Mouse (Mus musculus) CD4-positive, CD25-positive, alpha-beta regulatory T cell, adult 4 months (primary cell): ENCODE measurements around the gene Dact1. TPM values are rescaled to one million over a fixed set of nuclear protein-coding genes. Genes with fewer than 3 reads are reported as not detected.

Experiments
- ATAC-seq: one replicate; pipeline ENCODE4 v1.8.0; 2017
- polyA plus RNA-seq, 2 experiments: library from polyadenylated mRNA; unstranded; fragments of 100-300 nt; shearing (Covaris generic); gene quantifications; one replicate each; pipeline ENCODE4 v1.2.1; 2017

Dact1 gene
- not detected for polyA plus RNA-seq

- ATAC-seq, result no peak
These were observed at the start of gene Dact1 for GRCm38 (mm10) chr12:71309581-71310067. Gene Dact1 (plus strand): TSS chr12:71309884.

GRCm38 (mm10) chr12:71264211-71264610 lies 45.5 kb upstream of the Dact1 start:
- no peak for ATAC-seq

- ATAC-seq, result no peak
These were observed 40.3 kb upstream of the Dact1 start for GRCm38 (mm10) chr12:71269367-71269766.

- ATAC-seq, result no peak
These were observed 38.6 kb upstream of the Dact1 start for GRCm38 (mm10) chr12:71271131-71271530.

GRCm38 (mm10) chr12:71274519-71275237 lies 35.0 kb upstream of the Dact1 start:
- ATAC-seq, result no peak

- ATAC-seq, result no peak
These were observed 33.6 kb upstream of the Dact1 start for GRCm38 (mm10) chr12:71275906-71276595.

- ATAC-seq, result no peak
These were observed 30.0 kb upstream of the Dact1 start for GRCm38 (mm10) chr12:71279521-71280262.

- ATAC-seq, result no peak
These were observed 28.4 kb upstream of the Dact1 start for GRCm38 (mm10) chr12:71281201-71281768.

- no peak for ATAC-seq
These were observed 24.3 kb upstream of the Dact1 start for GRCm38 (mm10) chr12:71285399-71285798.

GRCm38 (mm10) chr12:71290460-71290859 lies 19.2 kb upstream of the Dact1 start:
- no peak for ATAC-seq

GRCm38 (mm10) chr12:71293960-71294942 lies 15.4 kb upstream of the Dact1 start:
- ATAC-seq, result no peak

- no peak for ATAC-seq
These were observed 12.7 kb upstream of the Dact1 start for GRCm38 (mm10) chr12:71296849-71297535.

GRCm38 (mm10) chr12:71310068-71310931 lies 616 bp downstream of the Dact1 start:
- no peak for ATAC-seq

- ATAC-seq, result no peak
These were observed 1.7 kb downstream of the Dact1 start for GRCm38 (mm10) chr12:71311237-71311887.

- ATAC-seq, result no peak
These were observed 8.6 kb downstream of the Dact1 start for GRCm38 (mm10) chr12:71318239-71318638.

GRCm38 (mm10) chr12:71319536-71319935 lies 9.9 kb downstream of the Dact1 start:
- ATAC-seq, result no peak

- ATAC-seq, result no peak
These were observed 23.0 kb downstream of the Dact1 start for GRCm38 (mm10) chr12:71332646-71333045.

GRCm38 (mm10) chr12:71333561-71333960 lies 23.9 kb downstream of the Dact1 start:
- no peak for ATAC-seq

- ATAC-seq, result no peak
These were observed 27.4 kb downstream of the Dact1 start for GRCm38 (mm10) chr12:71337025-71337582.
